Mouse (Mus musculus) CH12.LX (cell line): Measurements from ENCODE around the gene Rasal1. TPM values are rescaled to one million over a fixed set of nuclear protein-coding genes. Genes with fewer than 3 reads are reported as not detected.

Source experiments
- DNase-seq: peaks from one replicate; pipeline ENCODE4 v3.0.0-alpha.2; 2013; ENCODE audit errors: extremely low read depth
- H3K27ac ChIP-seq: 2 replicates; pipeline ENCODE4 v1.5.1; 2012; ENCODE audit warnings: low read depth, mild to moderate bottlenecking, control low read depth, moderate library complexity; ENCODE audit not compliant: insufficient read depth
- H3K27me3 ChIP-seq: replicated peaks from 2 replicates; pipeline ENCODE3; 2012; ENCODE audit warnings: inconsistent platforms
- H3K36me3 ChIP-seq, 2 experiments: replicated peaks in 1 of 2; 2 replicates each; pipeline versions ENCODE3 to v1.6.1; 2012; ENCODE audit warnings: inconsistent platforms in 1 of 2, low read length in 1 of 2, mild to moderate bottlenecking in 1 of 2, mixed read lengths in 1 of 2, moderate library complexity in 1 of 2; ENCODE audit not compliant: control insufficient read depth in 1 of 2, insufficient read depth in 1 of 2
- H3K4me1 ChIP-seq, 2 experiments: 2 replicates each; pipeline ENCODE4 v1.6.1; 2012; ENCODE audit warnings: inconsistent platforms in 1 of 2, moderate library complexity in 1 of 2; ENCODE audit not compliant: insufficient read depth in 2 of 2, control insufficient read depth in 1 of 2
- H3K4me2 ChIP-seq: 2 replicates; pipeline ENCODE4 v1.6.1; 2012; ENCODE audit warnings: low read depth, mild to moderate bottlenecking, control low read depth; ENCODE audit not compliant: poor library complexity, insufficient read depth, severe bottlenecking
- H3K4me3 ChIP-seq, 3 experiments: fragments of 150-350 bp in 1 of 3; sonication (generic) in 1 of 3; replicated peaks in 1 of 3; 2 replicates each; pipeline versions ENCODE3 to v1.5.1; 2011 to 2012; ENCODE audit warnings: low read depth in 2 of 3, low read length in 2 of 3, mild to moderate bottlenecking in 2 of 3, moderate library complexity in 2 of 3, control low read depth in 1 of 3, improper control_type of control experiment in 1 of 3, inconsistent platforms in 1 of 3, mixed read lengths in 1 of 3; ENCODE audit not compliant: poor library complexity in 1 of 3
- H3K79me2 ChIP-seq: replicated peaks from 2 replicates; pipeline ENCODE4 v1.6.1; 2012; ENCODE audit warnings: mild to moderate bottlenecking, moderate library complexity; ENCODE audit not compliant: control insufficient read depth, poor library complexity, insufficient read depth, severe bottlenecking; ENCODE audit errors: extremely low read depth
- H3K9ac ChIP-seq: 2 replicates; pipeline ENCODE4 v1.6.1; 2012; ENCODE audit warnings: low read depth, mild to moderate bottlenecking, control low read depth, moderate library complexity; ENCODE audit not compliant: insufficient read depth
- H3K9me3 ChIP-seq: replicated peaks from 2 replicates; pipeline ENCODE3; 2012; ENCODE audit warnings: low read length, inconsistent platforms, mixed read lengths
- BHLHE40 ChIP-seq: IDR thresholded peaks from 2 replicates; pipeline ENCODE4 v1.6.1; 2011; ENCODE audit warnings: mild to moderate bottlenecking, low read depth, low read length, improper control_type of control experiment
- CHD2 ChIP-seq: IDR thresholded peaks from 2 replicates; pipeline ENCODE4 v1.6.1; 2011; ENCODE audit warnings: low read length, improper control_type of control experiment
- CTCF ChIP-seq, 2 experiments: IDR thresholded peaks in 1 of 2; conservative IDR thresholded peaks in 1 of 2; 2 replicates each; pipeline ENCODE4 v1.5.1; 2011 to 2012; ENCODE audit warnings: low read depth in 2 of 2, low read length in 2 of 2, improper control_type of control experiment in 1 of 2, inconsistent platforms in 1 of 2, mild to moderate bottlenecking in 1 of 2, moderate library complexity in 1 of 2
- EP300 ChIP-seq: IDR thresholded peaks from 2 replicates; pipeline ENCODE4 v1.6.1; 2011; ENCODE audit warnings: low read length, improper control_type of control experiment
- ETS1 ChIP-seq: conservative IDR thresholded peaks from 2 replicates; pipeline ENCODE4 v1.6.1; 2012; ENCODE audit warnings: low read depth, mild to moderate bottlenecking, inconsistent platforms, low read length, improper control_type of control experiment, moderate library complexity
- IRF4 ChIP-seq: IDR thresholded peaks from 2 replicates; pipeline ENCODE4 v1.6.1; 2014; ENCODE audit warnings: low read depth, mild to moderate bottlenecking, inconsistent platforms, low read length, improper control_type of control experiment
- KAT2A ChIP-seq: IDR thresholded peaks from 2 replicates; pipeline ENCODE4 v1.6.1; 2012; ENCODE audit warnings: low read length, improper control_type of control experiment, inconsistent platforms; ENCODE audit not compliant: insufficient replicate concordance
- MEF2A ChIP-seq: IDR thresholded peaks from 2 replicates; pipeline ENCODE4 v1.6.1; 2014; ENCODE audit warnings: low read depth, mild to moderate bottlenecking, inconsistent platforms, low read length, improper control_type of control experiment, borderline replicate concordance
- MXI1 ChIP-seq: IDR thresholded peaks from 2 replicates; pipeline ENCODE4 v1.6.1; 2011; ENCODE audit warnings: mild to moderate bottlenecking, low read depth, low read length, improper control_type of control experiment
- MYC ChIP-seq: IDR thresholded peaks from 2 replicates; pipeline ENCODE4 v1.6.1; 2011; ENCODE audit warnings: low read depth, mild to moderate bottlenecking, improper control_type of control experiment, low read length
- NELFE ChIP-seq: IDR thresholded peaks from 2 replicates; pipeline ENCODE4 v1.6.1; 2011; ENCODE audit warnings: low read depth, low read length, improper control_type of control experiment
- PAX5 ChIP-seq: IDR thresholded peaks from 2 replicates; pipeline ENCODE4 v1.6.1; 2012; ENCODE audit warnings: low read length, inconsistent platforms, mixed read lengths
- POLR2A ChIP-seq: IDR thresholded peaks from 2 replicates; pipeline ENCODE4 v1.6.1; 2011; ENCODE audit warnings: low read depth, mild to moderate bottlenecking, improper control_type of control experiment, low read length
- POLR2AphosphoS2 ChIP-seq: IDR thresholded peaks from 2 replicates; pipeline ENCODE4 v1.6.1; 2011; ENCODE audit warnings: low read depth, low read length, improper control_type of control experiment
- RAD21 ChIP-seq: IDR thresholded peaks from 2 replicates; pipeline ENCODE4 v1.6.1; 2011; ENCODE audit warnings: low read depth, mild to moderate bottlenecking, low read length, improper control_type of control experiment, moderate library complexity
- SIN3A ChIP-seq: IDR thresholded peaks from 2 replicates; pipeline ENCODE4 v1.6.1; 2012; ENCODE audit warnings: low read length, improper control_type of control experiment, inconsistent platforms
- SMC3 ChIP-seq: IDR thresholded peaks from 2 replicates; pipeline ENCODE4 v1.6.1; 2011; ENCODE audit warnings: low read depth, low read length, improper control_type of control experiment
- TBP ChIP-seq: conservative IDR thresholded peaks from 2 replicates; pipeline ENCODE4 v1.6.1; 2011; ENCODE audit warnings: low read depth, low read length, improper control_type of control experiment
- UBTF ChIP-seq: IDR thresholded peaks from 2 replicates; pipeline ENCODE4 v1.6.1; 2012; ENCODE audit warnings: low read depth, mild to moderate bottlenecking, inconsistent platforms, low read length, improper control_type of control experiment, moderate library complexity
- USF1 ChIP-seq: IDR thresholded peaks from 2 replicates; pipeline ENCODE4 v1.6.1; 2014; ENCODE audit warnings: low read depth, mild to moderate bottlenecking, inconsistent platforms, low read length, improper control_type of control experiment
- USF2 ChIP-seq: conservative IDR thresholded peaks from 2 replicates; pipeline ENCODE4 v1.6.1; 2011; ENCODE audit warnings: low read depth, low read length, improper control_type of control experiment
- ZC3H11A ChIP-seq: IDR thresholded peaks from 2 replicates; pipeline ENCODE4 v1.6.1; 2012; ENCODE audit warnings: low read depth, mild to moderate bottlenecking, inconsistent platforms, low read length, improper control_type of control experiment
- ZMIZ1 ChIP-seq: IDR thresholded peaks from 2 replicates; pipeline ENCODE4 v1.6.1; 2012; ENCODE audit warnings: low read depth, mild to moderate bottlenecking, inconsistent platforms, low read length, improper control_type of control experiment
- ZNF384 ChIP-seq: IDR thresholded peaks from 2 replicates; pipeline ENCODE4 v1.6.1; 2012; ENCODE audit warnings: low read depth, low read length, improper control_type of control experiment, inconsistent platforms
- dilution Hi-C: fragments of 300-500 bp; cut with MboI; formaldehyde crosslinking; loops from 2 replicates; pipeline ENCODE4 v1.14.3; 2020; ENCODE audit warnings: low sequenced_read_pairs; ENCODE audit not compliant: extremely low pct_unique_long_range_greater_than_20kb, extremely low pct_ligation_motif_present
- in situ Hi-C: fragments of 300-500 bp; cut with MboI; formaldehyde crosslinking; loops from 3 replicates; pipeline ENCODE4 v1.14.3; 2019; ENCODE audit warnings: low sequenced_read_pairs, low pct_ligation_motif_present, low pct_unique_long_range_greater_than_20kb, mixed read lengths
- polyA plus RNA-seq: library from polyadenylated mRNA; unstranded; fragments of >175 nt; gene quantifications from 2 replicates; pipeline ENCODE4 v1.2.1, GENCODE M21; 2012; ENCODE audit warnings: low read depth; ENCODE audit not compliant: insufficient read length
- total RNA-seq, 2 experiments: library from RNA; depleted of rRNA; stranded (reverse); fragments of 300-350 nt in 1 of 2; fragments of >200 nt in 1 of 2; gene quantifications; 2 replicates each; pipeline ENCODE4 v1.2.3; 2012 to 2014

Gene Rasal1
- total and polyA plus RNA-seq, 3 experiments = 11.7 to 21.4 (median 15.6) TPM

GRCm38 (mm10) chr5:120602210-120602609 is 46.4 kb upstream of the Rasal1 start:
- no peaks in the 10 kb centered on the region for H3K9me3 ChIP-seq
- H3K79me2 ChIP-seq = no peaks in the 10 kb centered on the region
- no peak for DNase-seq
- peaks cover 6% of the 10 kb centered on the region for H3K27me3 ChIP-seq
- no peak overlapping the region for H3K27ac ChIP-seq
- peaks cover 0 to 12% of the 10 kb centered on the region in 2 experiments for H3K36me3 ChIP-seq
- H3K4me1 ChIP-seq = peaks cover 3 to 10% of the 10 kb centered on the region in 2 experiments
- TF ChIP-seq MXI1 (no peak), POLR2AphosphoS2 (no peak), NELFE (no peak), PAX5 (no peak), POLR2A (no peak), SMC3 (no peak), ZNF384 (no peak)
- TF ChIP-seq, all 38 proteins: peak for 0
- Histone ChIP-seq H3K9ac (no peak overlapping the region), H3K4me3 (no peak overlapping the region), H3K4me2 (no peak overlapping the region)
- dilution Hi-C loops = no loop called here
- in situ Hi-C loops = loop anchor here (25.0 kb wide), 2 partner anchors 340 to 465 kb away; no protein-coding TSS in a partner anchor

- no peak overlapping the region for H3K4me3 ChIP-seq
- DNase-seq = no peak
- H3K36me3 ChIP-seq = peaks cover 0 to 17% of the 10 kb centered on the region in 2 experiments
- no peak overlapping the region for H3K27ac ChIP-seq
- no peaks in the 10 kb centered on the region for H3K79me2 ChIP-seq
- H3K9me3 ChIP-seq = no peaks in the 10 kb centered on the region
- no peak overlapping the region for H3K4me2 ChIP-seq
- in situ Hi-C loops (loop anchor here (25.0 kb wide), 2 partner anchors 341 to 466 kb away; no protein-coding TSS in a partner anchor), dilution Hi-C loops (no loop called here)
- TF ChIP-seq MYC (no peak), PAX5 (no peak), KAT2A (no peak), EP300 (no peak), UBTF (no peak), CTCF (conservative IDR thresholded peaks at IDR 0.05 in 1 of 2, IDR thresholded peaks at IDR 0.05 in 1 of 2; ENCODE audit: low read depth in 2 of 2, low read length in 2 of 2) (no peak), ZC3H11A (no peak), ETS1 (no peak), TBP (no peak)
- peaks cover 3 to 10% of the 10 kb centered on the region in 2 experiments for H3K4me1 ChIP-seq
- H3K9ac ChIP-seq = no peak overlapping the region
- peaks cover 2% of the 10 kb centered on the region for H3K27me3 ChIP-seq
Observed at GRCm38 (mm10) chr5:120603515-120603914, 45.1 kb upstream of the Rasal1 start.

GRCm38 (mm10) chr5:120604839-120605238 is 43.8 kb upstream of the Rasal1 start:
- H3K27ac ChIP-seq = no peak overlapping the region
- no peaks in the 10 kb centered on the region for H3K79me2 ChIP-seq
- peak; percentile 92 for DNase-seq
- H3K27me3 ChIP-seq = peaks cover 2% of the 10 kb centered on the region
- H3K9me3 ChIP-seq = no peaks in the 10 kb centered on the region
- peak overlapping the region; percentile 25 to 56 (median 41) for H3K4me3 ChIP-seq
- H3K9ac ChIP-seq = no peak overlapping the region
- in situ Hi-C loops (loop anchor here (5.0 to 25.0 kb wide), 3 partner anchors 88 to 468 kb away; no protein-coding TSS in a partner anchor), dilution Hi-C loops (no loop called here)
- peaks cover 0 to 29% of the 10 kb centered on the region in 2 experiments for H3K36me3 ChIP-seq
- H3K4me1 ChIP-seq = peaks cover 0 to 10% of the 10 kb centered on the region in 2 experiments; a peak in 2 of 4 replicates
- H3K4me2 ChIP-seq = peak overlapping the region; percentile 53
- TF ChIP-seq USF1 (no peak), ZC3H11A (peak; percentile 21; the same call in 1 of the 2 replicates), RAD21 (peak; percentile 73), USF2 (no peak), MEF2A (no peak), SIN3A (no peak), CTCF (conservative IDR thresholded peaks at IDR 0.05 in 1 of 2, IDR thresholded peaks at IDR 0.05 in 1 of 2; ENCODE audit: low read depth in 2 of 2, low read length in 2 of 2) (peak; percentile 57 to 90; a peak in 3 of 4 replicates), CHD2 (no peak), TBP (no peak), KAT2A (no peak), SMC3 (peak; percentile 87), IRF4 (peak; percentile 40; the same call in 1 of the 2 replicates), BHLHE40 (no peak), ZMIZ1 (no peak), NELFE (no peak)
